Mouse (Mus musculus) myocyte (in vitro differentiated cells): ENCODE measurements around the gene Mier3. TPM values are rescaled to one million over a fixed set of nuclear protein-coding genes. Genes with fewer than 3 reads are reported as not detected.

Source experiments
- H3K27me3 ChIP-seq: one replicate; pipeline ENCODE4 v1.6.1; 2011; ENCODE audit not compliant: control insufficient read depth, insufficient read depth, insufficient read length
- H3K36me3 ChIP-seq: one replicate; pipeline ENCODE4 v1.6.1; 2011; ENCODE audit not compliant: control insufficient read depth, insufficient read depth
- H3K4me2 ChIP-seq: one replicate; pipeline ENCODE4 v1.6.1; 2011; ENCODE audit warnings: low read depth, control low read depth
- H3K4me3 ChIP-seq: one replicate; pipeline ENCODE4 v1.5.1; 2011; ENCODE audit warnings: mild to moderate bottlenecking, control low read depth, moderate library complexity
- H3K79me2 ChIP-seq: one replicate; pipeline ENCODE4 v1.6.1; 2011; ENCODE audit not compliant: control insufficient read depth, insufficient read depth
- H3ac ChIP-seq: one replicate; pipeline ENCODE4 v1.6.1; 2011; ENCODE audit not compliant: control insufficient read depth, insufficient read length
- CEBPB ChIP-seq: IDR thresholded peaks from 2 replicates; pipeline ENCODE4 v1.6.1; 2011; ENCODE audit warnings: mild to moderate bottlenecking, moderate library complexity; ENCODE audit not compliant: poor library complexity, insufficient read depth, severe bottlenecking
- E2F4 ChIP-seq: IDR thresholded peaks from one replicate; pipeline ENCODE4 v1.6.1; 2011; ENCODE audit warnings: mild to moderate bottlenecking, control low read depth, moderate library complexity; ENCODE audit not compliant: insufficient read depth
- MAX ChIP-seq: IDR thresholded peaks from one replicate; pipeline ENCODE4 v1.6.1; 2011; ENCODE audit warnings: low read depth, mild to moderate bottlenecking, control low read depth
- MYOD1 ChIP-seq, 3 experiments: IDR thresholded peaks; one replicate each; pipeline ENCODE4 v1.6.1; 2011; ENCODE audit warnings: control low read depth in 2 of 3, low read depth in 2 of 3, mild to moderate bottlenecking in 2 of 3, moderate library complexity in 1 of 3; ENCODE audit not compliant: insufficient read length in 2 of 3, control insufficient read depth in 1 of 3
- MYOG ChIP-seq, 3 experiments: IDR thresholded peaks; one replicate each; pipeline ENCODE4 v1.6.1; 2011; ENCODE audit warnings: control low read depth in 2 of 3, low read depth in 2 of 3, mild to moderate bottlenecking in 2 of 3; ENCODE audit not compliant: insufficient read length in 2 of 3, control insufficient read depth in 1 of 3, insufficient read depth in 1 of 3
- POLR2A ChIP-seq: IDR thresholded peaks from one replicate; pipeline ENCODE4 v1.6.1; 2011; ENCODE audit warnings: low read depth, mild to moderate bottlenecking, control low read depth, moderate library complexity; ENCODE audit not compliant: insufficient read length
- POLR2AphosphoS2 ChIP-seq: IDR thresholded peaks from one replicate; pipeline ENCODE4 v1.6.1; 2011; ENCODE audit warnings: low read depth, control low read depth; ENCODE audit not compliant: insufficient read length
- REST ChIP-seq: IDR thresholded peaks from one replicate; pipeline ENCODE4 v1.6.1; 2011; ENCODE audit warnings: mild to moderate bottlenecking, control low read depth, moderate library complexity; ENCODE audit not compliant: insufficient read depth, insufficient read length
- SRF ChIP-seq: IDR thresholded peaks from one replicate; pipeline ENCODE4 v1.6.1; 2011; ENCODE audit warnings: low read depth; ENCODE audit not compliant: control insufficient read depth, insufficient read length
- TCF12 ChIP-seq: IDR thresholded peaks from one replicate; pipeline ENCODE4 v1.6.1; 2011; ENCODE audit warnings: mild to moderate bottlenecking, control low read depth; ENCODE audit not compliant: poor library complexity, insufficient read depth, severe bottlenecking
- TCF3 ChIP-seq: IDR thresholded peaks from one replicate; pipeline ENCODE4 v1.6.1; 2011; ENCODE audit warnings: low read depth, control low read depth; ENCODE audit not compliant: insufficient read length
- USF1 ChIP-seq: IDR thresholded peaks from one replicate; pipeline ENCODE4 v1.6.1; 2011; ENCODE audit warnings: low read depth, mild to moderate bottlenecking, control low read depth, moderate library complexity
- polyA plus RNA-seq: library from polyadenylated mRNA; unstranded; fragments of >200 nt; fragmentation: generic; extraction: Trizol; gene quantifications from one replicate; pipeline ENCODE4 v1.2.1, GENCODE M21; 2012; ENCODE audit warnings: missing spikeins

Mier3 gene
- polyA plus RNA-seq, 1 experiment = 3.3 TPM

DNA sequence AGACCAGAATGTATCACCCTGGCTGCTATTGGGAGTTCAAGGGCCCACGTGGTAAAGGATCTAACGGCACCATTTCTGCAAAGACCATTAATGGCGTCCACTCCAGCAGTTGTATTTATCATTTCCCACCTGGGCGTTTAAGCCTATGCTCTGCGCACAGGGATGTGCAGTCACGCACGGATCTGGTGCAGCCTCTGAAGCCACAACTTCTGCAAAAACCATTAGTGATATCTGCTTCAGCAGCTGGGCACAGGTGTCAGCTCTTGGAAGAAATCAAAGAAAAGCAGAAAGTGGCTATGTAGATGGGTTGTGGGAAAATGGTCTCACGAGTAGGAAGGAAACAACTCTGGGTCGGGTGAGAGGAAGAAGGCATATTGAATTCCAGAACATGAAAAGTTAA is 34.6 kb upstream of the Mier3 start:
- H3K4me3 ChIP-seq = no peak overlapping the region
- H3K4me2 ChIP-seq = no peak overlapping the region
- no peak overlapping the region for H3ac ChIP-seq
- no peaks in the 10 kb centered on the region for H3K36me3 ChIP-seq
- H3K27me3 ChIP-seq = peaks cover 15% of the 10 kb centered on the region
- H3K79me2 ChIP-seq = no peaks in the 10 kb centered on the region
- TF ChIP-seq POLR2A (no peak), USF1 (no peak), REST (no peak), MYOD1 (IDR thresholded peaks at IDR 0.05; ENCODE audit: control insufficient read depth in 1 of 3, insufficient read length in 2 of 3, low read depth in 2 of 3) (no peak), E2F4 (no peak), SRF (no peak), CEBPB (no peak), TCF3 (no peak), POLR2AphosphoS2 (no peak), MAX (no peak), MYOG (IDR thresholded peaks at IDR 0.05; ENCODE audit: control insufficient read depth in 1 of 3, insufficient read depth in 1 of 3, insufficient read length in 2 of 3, low read depth in 2 of 3) (no peak), TCF12 (no peak)

- Histone ChIP-seq H3K4me3 (no peak overlapping the region), H3K4me2 (no peak overlapping the region), H3K36me3 (no peaks in the 10 kb centered on the region), H3K27me3 (peaks cover 11% of the 10 kb centered on the region), H3ac (no peak overlapping the region), H3K79me2 (no peaks in the 10 kb centered on the region)
- TF ChIP-seq TCF12 (no peak), POLR2A (no peak), MYOD1 (IDR thresholded peaks at IDR 0.05; ENCODE audit: control insufficient read depth in 1 of 3, insufficient read length in 2 of 3, low read depth in 2 of 3) (no peak), USF1 (no peak), E2F4 (no peak), CEBPB (no peak), MAX (no peak), TCF3 (no peak), MYOG (IDR thresholded peaks at IDR 0.05; ENCODE audit: control insufficient read depth in 1 of 3, insufficient read depth in 1 of 3, insufficient read length in 2 of 3, low read depth in 2 of 3) (no peak), REST (no peak), SRF (no peak), POLR2AphosphoS2 (no peak)
Measured at GRCm38 (mm10) chr13:111647279-111647678, 33.5 kb upstream of the Mier3 start.

DNA sequence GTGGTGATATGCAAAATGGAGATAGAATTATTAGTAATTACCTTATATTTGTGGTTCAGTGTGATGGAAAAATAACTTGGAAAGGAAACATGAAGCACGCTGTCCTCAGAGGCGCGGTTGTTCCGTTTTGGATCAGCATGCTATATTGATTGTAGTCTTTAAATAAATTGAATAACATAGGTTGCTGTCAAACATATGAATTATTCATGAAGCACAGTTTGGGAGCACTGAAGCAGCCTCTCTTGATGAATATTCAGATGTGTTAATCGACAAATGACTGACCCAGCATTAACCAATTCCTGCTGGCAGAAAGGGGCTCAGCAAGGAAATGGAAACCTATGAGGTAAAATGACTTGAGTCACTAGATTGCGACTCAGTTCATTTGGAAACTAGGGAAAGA is 29.8 kb upstream of the Mier3 start:
- Histone ChIP-seq H3ac (no peak overlapping the region), H3K79me2 (no peaks in the 10 kb centered on the region), H3K36me3 (no peaks in the 10 kb centered on the region), H3K4me2 (no peak overlapping the region), H3K27me3 (peaks cover 5% of the 10 kb centered on the region), H3K4me3 (no peak overlapping the region)
- TF ChIP-seq CEBPB (no peak), TCF12 (no peak), USF1 (no peak), POLR2AphosphoS2 (no peak), TCF3 (no peak), MYOD1 (IDR thresholded peaks at IDR 0.05; ENCODE audit: control insufficient read depth in 1 of 3, insufficient read length in 2 of 3, low read depth in 2 of 3) (no peak), SRF (no peak), POLR2A (no peak), REST (no peak), MYOG (IDR thresholded peaks at IDR 0.05; ENCODE audit: control insufficient read depth in 1 of 3, insufficient read depth in 1 of 3, insufficient read length in 2 of 3, low read depth in 2 of 3) (no peak), MAX (no peak), E2F4 (no peak)

- Histone ChIP-seq H3K4me2 (no peak overlapping the region), H3ac (no peak overlapping the region), H3K79me2 (no peaks in the 10 kb centered on the region), H3K27me3 (peaks cover 20% of the 10 kb centered on the region), H3K36me3 (no peaks in the 10 kb centered on the region), H3K4me3 (no peak overlapping the region)
- no peak for TF ChIP-seq E2F4
- TF ChIP-seq POLR2AphosphoS2 = no peak
- TF ChIP-seq MYOD1 (IDR thresholded peaks at IDR 0.05; ENCODE audit: control insufficient read depth in 1 of 3, insufficient read length in 2 of 3, low read depth in 2 of 3) = no peak
- TF ChIP-seq MYOG (IDR thresholded peaks at IDR 0.05; ENCODE audit: control insufficient read depth in 1 of 3, insufficient read depth in 1 of 3, insufficient read length in 2 of 3, low read depth in 2 of 3) = no peak
Measured at GRCm38 (mm10) chr13:111655273-111655672, 25.5 kb upstream of the Mier3 start.

GRCm38 (mm10) chr13:111655856-111656255 is 24.9 kb upstream of the Mier3 start:
- Histone ChIP-seq H3K4me2 (no peak overlapping the region), H3ac (no peak overlapping the region), H3K79me2 (no peaks in the 10 kb centered on the region), H3K36me3 (no peaks in the 10 kb centered on the region), H3K4me3 (no peak overlapping the region), H3K27me3 (peaks cover 20% of the 10 kb centered on the region)
- TF ChIP-seq E2F4 (no peak), MYOD1 (IDR thresholded peaks at IDR 0.05; ENCODE audit: control insufficient read depth in 1 of 3, insufficient read length in 2 of 3, low read depth in 2 of 3) (no peak), CEBPB (no peak), MAX (no peak), POLR2AphosphoS2 (no peak), USF1 (no peak), TCF3 (no peak), SRF (no peak), POLR2A (no peak), MYOG (IDR thresholded peaks at IDR 0.05; ENCODE audit: control insufficient read depth in 1 of 3, insufficient read depth in 1 of 3, insufficient read length in 2 of 3, low read depth in 2 of 3) (no peak), REST (no peak), TCF12 (no peak)
